Mouse (Mus musculus) MEL (cell line): Measurements from ENCODE around the gene AI182371. TPM values are rescaled to one million over a fixed set of nuclear protein-coding genes. Genes with fewer than 3 reads are reported as not detected.
A peak's percentile ranks its signal among the peaks of the same experiment; 100 is the strongest.

Experiments
- DNase-seq: peaks from one replicate; pipeline ENCODE4 v3.0.0; 2011; ENCODE audit warnings: low read depth, low spot score
- H3K27ac ChIP-seq: 2 replicates; pipeline ENCODE4 v1.5.1; 2012; ENCODE audit warnings: low read depth, mild to moderate bottlenecking, control low read depth, low read length, moderate library complexity; ENCODE audit not compliant: control insufficient read depth
- H3K27me3 ChIP-seq, 2 experiments: fragments of 150-350 bp in 1 of 2; sonication (generic) in 1 of 2; 2 replicates each; pipeline ENCODE4 v1.6.1; 2012; ENCODE audit warnings: low read length in 2 of 2, mild to moderate bottlenecking in 2 of 2, improper control_type of control experiment in 1 of 2, moderate library complexity in 1 of 2; ENCODE audit not compliant: insufficient read depth in 2 of 2, control insufficient read depth in 1 of 2
- H3K36me3 ChIP-seq, 2 experiments: 2 replicates each; pipeline ENCODE4 v1.6.1; 2012 to 2014; ENCODE audit warnings: low read length in 2 of 2, improper control_type of control experiment in 1 of 2, inconsistent platforms in 1 of 2, mild to moderate bottlenecking in 1 of 2; ENCODE audit not compliant: insufficient read depth in 2 of 2, control insufficient read depth in 1 of 2
- H3K4me1 ChIP-seq, 2 experiments: fragments of 150-350 bp in 1 of 2; sonication (generic) in 1 of 2; 2 replicates each; pipeline ENCODE4 v1.6.1; 2012; ENCODE audit warnings: low read length in 2 of 2, improper control_type of control experiment in 1 of 2, mild to moderate bottlenecking in 1 of 2; ENCODE audit not compliant: insufficient read depth in 2 of 2, control insufficient read depth in 1 of 2
- H3K4me3 ChIP-seq, 2 experiments: fragments of 150-350 bp in 1 of 2; sonication (generic) in 1 of 2; 2 replicates each; pipeline ENCODE4 v1.5.1; 2012; ENCODE audit warnings: low read depth in 2 of 2, low read length in 2 of 2, mild to moderate bottlenecking in 2 of 2, moderate library complexity in 2 of 2, control low read depth in 1 of 2, improper control_type of control experiment in 1 of 2; ENCODE audit not compliant: control insufficient read depth in 1 of 2, insufficient read depth in 1 of 2
- H3K79me2 ChIP-seq: 2 replicates; pipeline ENCODE4 v1.6.1; 2012; ENCODE audit warnings: mild to moderate bottlenecking, low read length, moderate library complexity; ENCODE audit not compliant: control insufficient read depth, poor library complexity, insufficient read depth
- H3K9ac ChIP-seq: 2 replicates; pipeline ENCODE4 v1.6.1; 2012; ENCODE audit warnings: low read depth, mild to moderate bottlenecking, control low read depth, low read length, moderate library complexity; ENCODE audit not compliant: control insufficient read depth, poor library complexity, severe bottlenecking
- H3K9me3 ChIP-seq: fragments of 150-350 bp; sonication (generic); replicated peaks from 2 replicates; pipeline ENCODE4 v1.6.1; 2012; ENCODE audit warnings: mild to moderate bottlenecking, low read length, improper control_type of control experiment, moderate library complexity; ENCODE audit not compliant: insufficient read depth
- BHLHE40 ChIP-seq: IDR thresholded peaks from 2 replicates; pipeline ENCODE4 v1.6.1; 2012; ENCODE audit warnings: low read depth, mild to moderate bottlenecking, inconsistent platforms, low read length, improper control_type of control experiment, borderline replicate concordance
- CHD2 ChIP-seq: IDR thresholded peaks from 2 replicates; pipeline ENCODE4 v1.6.1; 2011; ENCODE audit warnings: low read length, improper control_type of control experiment
- CTCF ChIP-seq, 3 experiments: IDR thresholded peaks in 2 of 3; conservative IDR thresholded peaks in 1 of 3; 2 replicates each; pipeline ENCODE4 v1.5.1; 2011 to 2012; ENCODE audit warnings: low read length in 3 of 3, low read depth in 2 of 3, mild to moderate bottlenecking in 2 of 3, improper control_type of control experiment in 1 of 3, inconsistent platforms in 1 of 3, mixed read lengths in 1 of 3, moderate library complexity in 1 of 3; ENCODE audit not compliant: control insufficient read depth in 1 of 3, insufficient read depth in 1 of 3, poor library complexity in 1 of 3, severe bottlenecking in 1 of 3
- ELF1 ChIP-seq: IDR thresholded peaks from 2 replicates; pipeline ENCODE4 v1.6.1; 2014; ENCODE audit warnings: low read depth, mild to moderate bottlenecking, inconsistent platforms, low read length, improper control_type of control experiment, moderate library complexity
- EP300 ChIP-seq, 2 experiments: IDR thresholded peaks; 2 replicates each; pipeline ENCODE4 v1.6.1; 2011; ENCODE audit warnings: improper control_type of control experiment in 2 of 2, low read length in 2 of 2, low read depth in 1 of 2, mild to moderate bottlenecking in 1 of 2
- HCFC1 ChIP-seq: IDR thresholded peaks from 2 replicates; pipeline ENCODE4 v1.6.1; 2012; ENCODE audit warnings: low read depth, mild to moderate bottlenecking, inconsistent platforms, low read length, improper control_type of control experiment, moderate library complexity
- JUND ChIP-seq: IDR thresholded peaks from 2 replicates; pipeline ENCODE4 v1.6.1; 2011; ENCODE audit warnings: low read depth, mild to moderate bottlenecking, improper control_type of control experiment, low read length
- KAT2A ChIP-seq: conservative IDR thresholded peaks from 2 replicates; pipeline ENCODE4 v1.6.1; 2012; ENCODE audit warnings: low read depth, low read length, improper control_type of control experiment, inconsistent platforms
- MAX ChIP-seq: IDR thresholded peaks from 2 replicates; pipeline ENCODE4 v1.6.1; 2011; ENCODE audit warnings: low read length, improper control_type of control experiment
- MXI1 ChIP-seq: IDR thresholded peaks from 2 replicates; pipeline ENCODE4 v1.6.1; 2011; ENCODE audit warnings: mild to moderate bottlenecking, low read depth, low read length, improper control_type of control experiment
- MYC ChIP-seq: IDR thresholded peaks from 2 replicates; pipeline ENCODE4 v1.6.1; 2011; ENCODE audit warnings: low read depth, mild to moderate bottlenecking, low read length, improper control_type of control experiment, moderate library complexity
- NELFE ChIP-seq: IDR thresholded peaks from 2 replicates; pipeline ENCODE4 v1.6.1; 2011; ENCODE audit warnings: low read depth, low read length, improper control_type of control experiment
- POLR2A ChIP-seq, 2 experiments: IDR thresholded peaks; 2 replicates each; pipeline ENCODE4 v1.6.1; 2011 to 2012; ENCODE audit warnings: low read length in 2 of 2, mild to moderate bottlenecking in 2 of 2, control low read depth in 1 of 2, improper control_type of control experiment in 1 of 2, low read depth in 1 of 2, moderate library complexity in 1 of 2; ENCODE audit not compliant: control insufficient read depth in 1 of 2, insufficient read depth in 1 of 2, poor library complexity in 1 of 2
- POLR2AphosphoS2 ChIP-seq: IDR thresholded peaks from 2 replicates; pipeline ENCODE4 v1.6.1; 2011; ENCODE audit warnings: low read length, improper control_type of control experiment
- RAD21 ChIP-seq: IDR thresholded peaks from 2 replicates; pipeline ENCODE4 v1.6.1; 2011; ENCODE audit warnings: mild to moderate bottlenecking, low read depth, low read length, improper control_type of control experiment
- RCOR1 ChIP-seq: IDR thresholded peaks from 2 replicates; pipeline ENCODE4 v1.6.1; 2012; ENCODE audit warnings: low read depth, mild to moderate bottlenecking, inconsistent platforms, low read length, improper control_type of control experiment
- SIN3A ChIP-seq: IDR thresholded peaks from 2 replicates; pipeline ENCODE4 v1.6.1; 2012; ENCODE audit warnings: low read length, improper control_type of control experiment, inconsistent platforms
- SMC3 ChIP-seq: IDR thresholded peaks from 2 replicates; pipeline ENCODE4 v1.6.1; 2011; ENCODE audit warnings: low read depth, low read length, improper control_type of control experiment
- TAL1 ChIP-seq: IDR thresholded peaks from 2 replicates; pipeline ENCODE4 v1.6.1; 2012; ENCODE audit warnings: mild to moderate bottlenecking, inconsistent platforms, low read length, moderate library complexity, mixed read lengths
- TCF12 ChIP-seq: IDR thresholded peaks from 2 replicates; pipeline ENCODE4 v1.6.1; 2014; ENCODE audit warnings: low read depth, mild to moderate bottlenecking, inconsistent platforms, low read length, improper control_type of control experiment, moderate library complexity
- UBTF ChIP-seq: IDR thresholded peaks from 2 replicates; pipeline ENCODE4 v1.6.1; 2012; ENCODE audit warnings: low read depth, mild to moderate bottlenecking, inconsistent platforms, low read length, improper control_type of control experiment, moderate library complexity, borderline replicate concordance; ENCODE audit not compliant: insufficient read depth
- USF1 ChIP-seq: IDR thresholded peaks from 2 replicates; pipeline ENCODE4 v1.6.1; 2014; ENCODE audit warnings: low read depth, mild to moderate bottlenecking, inconsistent platforms, low read length, improper control_type of control experiment, moderate library complexity
- USF2 ChIP-seq, 2 experiments: IDR thresholded peaks; 2 replicates each; pipeline ENCODE4 v1.6.1; 2011 to 2012; ENCODE audit warnings: improper control_type of control experiment in 2 of 2, low read length in 2 of 2, borderline replicate concordance in 1 of 2, inconsistent platforms in 1 of 2, low read depth in 1 of 2, mild to moderate bottlenecking in 1 of 2; ENCODE audit not compliant: insufficient read depth in 1 of 2
- ZC3H11A ChIP-seq: IDR thresholded peaks from 2 replicates; pipeline ENCODE4 v1.6.1; 2012; ENCODE audit warnings: low read depth, mild to moderate bottlenecking, inconsistent platforms, low read length, improper control_type of control experiment
- ZKSCAN1 ChIP-seq: IDR thresholded peaks from 2 replicates; pipeline ENCODE4 v1.6.1; 2012; ENCODE audit warnings: low read depth, mild to moderate bottlenecking, inconsistent platforms, low read length, improper control_type of control experiment, moderate library complexity
- ZNF384 ChIP-seq: IDR thresholded peaks from 2 replicates; pipeline ENCODE4 v1.6.1; 2012; ENCODE audit warnings: low read depth, mild to moderate bottlenecking, inconsistent platforms, low read length, improper control_type of control experiment
- polyA plus RNA-seq, 2 experiments: library from polyadenylated mRNA; stranded (reverse) in 1 of 2; unstranded in 1 of 2; fragments of >175 nt in 1 of 2; fragments of >200 nt in 1 of 2; gene quantifications; 2 replicates each; pipeline versions ENCODE4 v1.2.1 to v1.2.4; 2012; ENCODE audit warnings: low replicate concordance in 2 of 2, low read depth in 1 of 2; ENCODE audit not compliant: insufficient read length in 2 of 2, insufficient read depth in 1 of 2, missing spikeins in 1 of 2
- total RNA-seq: library from RNA; depleted of rRNA; stranded (reverse); fragments of 300-350 nt; gene quantifications from 2 replicates; pipeline ENCODE4 v1.2.3, GENCODE M21; 2012

AI182371 gene
- total and polyA plus RNA-seq, 3 experiments: 0.12 to 0.40 TPM; not detected in 1

DNA sequence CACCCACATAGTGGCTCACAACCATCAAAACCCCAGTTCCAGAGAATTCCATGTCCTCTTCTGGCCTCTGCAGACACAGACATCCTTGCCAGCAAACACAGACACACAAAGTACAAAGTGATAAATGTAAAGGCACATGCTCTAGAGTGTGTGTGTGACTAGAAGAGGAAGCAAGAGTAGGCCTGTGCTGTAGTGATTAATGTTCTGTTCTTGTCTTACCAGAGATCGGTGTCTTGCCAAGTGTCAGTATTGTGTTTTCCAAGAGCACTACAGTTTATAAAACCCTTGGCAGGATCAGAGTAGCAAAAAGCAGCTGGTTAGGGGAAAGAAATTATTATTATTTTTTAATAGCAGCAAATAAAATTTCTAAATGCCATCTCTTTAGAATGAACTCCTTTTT, 37.2 kb upstream of the AI182371 start (continued):
- TF ChIP-seq ELF1 (no peak), KAT2A (no peak), POLR2A (IDR thresholded peaks at IDR 0.05; ENCODE audit: control insufficient read depth in 1 of 2, insufficient read depth in 1 of 2, low read depth in 1 of 2, low read length in 2 of 2, poor library complexity in 1 of 2) (no peak), NELFE (no peak), ZNF384 (no peak), USF1 (peak; percentile 23; the same call in 1 of the 2 replicates), BHLHE40 (peak; percentile 86), ZKSCAN1 (no peak), HCFC1 (no peak), CTCF (IDR thresholded peaks at IDR 0.05 in 2 of 3, conservative IDR thresholded peaks at IDR 0.05 in 1 of 3; ENCODE audit: control insufficient read depth in 1 of 3, insufficient read depth in 1 of 3, low read depth in 2 of 3, low read length in 3 of 3, poor library complexity in 1 of 3, severe bottlenecking in 1 of 3) (no peak), MXI1 (peak; percentile 77), UBTF (no peak), TCF12 (peak; percentile 90), SIN3A (peak; percentile 64), RAD21 (no peak), TAL1 (peak; percentile 80), EP300 (IDR thresholded peaks at IDR 0.05; ENCODE audit: low read depth in 1 of 2, low read length in 2 of 2) (peak; percentile 85 to 91)
- TF ChIP-seq, all 39 proteins: peak for 15

DNA sequence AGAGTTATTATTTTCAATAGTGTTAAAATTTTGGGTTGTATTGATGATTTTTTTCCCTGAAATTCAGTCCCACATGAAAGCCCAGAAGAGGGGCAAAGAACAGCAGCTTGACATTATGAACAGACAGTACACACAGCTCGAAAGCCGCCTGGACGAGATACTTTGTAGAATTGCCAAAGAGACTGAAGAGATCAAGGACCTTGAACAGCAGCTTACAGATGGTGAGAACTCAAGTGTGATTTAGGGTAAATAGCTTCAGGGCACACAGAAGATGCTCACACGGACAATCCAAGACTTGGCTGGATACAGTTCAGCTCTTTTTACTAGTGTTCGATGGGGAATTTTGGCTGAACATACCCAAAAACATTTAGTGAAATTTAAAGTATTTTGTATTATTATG, 32.5 kb upstream of the AI182371 start:
- Histone ChIP-seq H3K27me3 (no peaks in the 10 kb centered on the region), H3K79me2 (no peaks in the 10 kb centered on the region; the same call in 1 of the 2 replicates), H3K27ac (no peak overlapping the region), H3K9ac (no peak overlapping the region), H3K4me3 (no peak overlapping the region), H3K4me1 (peaks cover 8 to 9% of the 10 kb centered on the region in 2 experiments), H3K36me3 (peaks cover 5 to 14% of the 10 kb centered on the region in 2 experiments; a peak in 3 of 4 replicates), H3K9me3 (no peaks in the 10 kb centered on the region)
- DNase-seq: no peak
- TF ChIP-seq POLR2AphosphoS2 (no peak), CHD2 (no peak), ELF1 (no peak), SMC3 (no peak), JUND (no peak), SIN3A (no peak), KAT2A (no peak), ZC3H11A (no peak), USF2 (IDR thresholded peaks at IDR 0.05; ENCODE audit: borderline replicate concordance in 1 of 2, insufficient read depth in 1 of 2, low read depth in 1 of 2, low read length in 2 of 2) (no peak), MAX (no peak), TCF12 (no peak), MYC (no peak), NELFE (no peak), CTCF (IDR thresholded peaks at IDR 0.05 in 2 of 3, conservative IDR thresholded peaks at IDR 0.05 in 1 of 3; ENCODE audit: control insufficient read depth in 1 of 3, insufficient read depth in 1 of 3, low read depth in 2 of 3, low read length in 3 of 3, poor library complexity in 1 of 3, severe bottlenecking in 1 of 3) (no peak), RCOR1 (no peak), UBTF (no peak)
